Comparison of ENCODE assay signal across 22 mouse cellular contexts in the genomic region with DNA sequence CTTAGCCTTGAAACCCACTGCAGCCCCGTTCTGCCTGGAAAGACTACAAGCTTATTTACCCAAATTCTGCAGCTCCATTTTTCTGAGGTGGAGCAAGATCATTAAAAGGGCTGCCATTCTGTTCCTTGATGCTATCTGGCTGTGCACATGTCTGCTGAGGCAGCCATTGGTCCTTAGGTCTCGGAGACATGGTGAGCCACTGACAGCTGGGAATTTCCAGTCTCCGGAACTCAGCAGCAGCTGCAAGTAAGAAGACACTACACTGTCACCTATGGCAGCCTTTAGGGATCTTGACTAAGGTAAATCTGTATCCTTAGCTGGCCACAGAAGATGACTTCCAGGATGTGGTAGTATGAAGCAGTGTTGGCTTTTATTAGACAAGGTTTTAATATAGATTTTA.
DNase-seq lines count a peak whose midpoint lies in the region; ATAC-seq and TF ChIP-seq lines count a peak whose summit lies in the region.
"Had no signal": no experiment of that assay in that cellular context is flagged by ENCODE, and none has a peak within 500 bp of the region (broad histone marks: within the 10 kb centered on the region; RNA-seq: fewer than 3 reads in every experiment).

No protein-coding gene starts in this region.

- H3K9ac ChIP-seq in embryonic facial prominence, embryonic 14.5 days (ENCODE audit: low read depth, low read length): no peak overlapping the region
- H3K9ac ChIP-seq in heart, embryonic 11.5 days (ENCODE audit: low read depth, low read length): no peak overlapping the region
- H3K9ac ChIP-seq in liver, embryonic 11.5 days (ENCODE audit: low read depth, low read length): no peak overlapping the region

- WGBS in embryonic facial prominence, embryonic 14.5 days: 75% methylated on average over 3 of the region's 3 CpGs
- WGBS in embryonic facial prominence, embryonic 10.5 days: 75% methylated on average over 3 of the region's 3 CpGs
- WGBS in heart, embryonic 11.5 days (ENCODE audit: insufficient replicate concordance): 62% methylated on average over 3 of the region's 3 CpGs
- WGBS in liver, embryonic 11.5 days: 74% methylated on average over 3 of the region's 3 CpGs

- peak; percentile 35 for DNase-seq in embryonic facial prominence, embryonic 14.5 days (ENCODE audit: low spot score)
- no peak for DNase-seq in embryonic facial prominence, embryonic 10.5 days (ENCODE audit: low spot score)
- no peak for DNase-seq in liver, embryonic 11.5 days (ENCODE audit: low spot score)
- DNase-seq: adrenal gland, adult 2 months; adrenal gland, adult 8-10 months; adrenal gland, postnatal 10 days; adrenal gland, postnatal 14 days; adrenal gland, postnatal 25 days; adrenal gland, postnatal 36 days; B cell, adult 2 months; cerebellum, adult 11 months; cerebellum, adult 11-12 months; cerebellum, adult 18-20 months; cerebellum, adult 2 months had no signal

- H3K9me3 ChIP-seq in embryonic facial prominence, embryonic 14.5 days (ENCODE audit: control insufficient read depth, low read length): no peaks in the 10 kb centered on the region
- H3K9me3 ChIP-seq in embryonic facial prominence, embryonic 10.5 days: no peaks in the 10 kb centered on the region
- H3K9me3 ChIP-seq in heart, embryonic 11.5 days (replicated peaks; ENCODE audit: control insufficient read depth, low read length): no peaks in the 10 kb centered on the region
- H3K9me3 ChIP-seq in liver, embryonic 11.5 days (ENCODE audit: control insufficient read depth, low read length): no peaks in the 10 kb centered on the region
- H3K9me3 ChIP-seq: G1E had no signal

- no peak overlapping the region for H3ac ChIP-seq in C2C12 (ENCODE audit: control insufficient read depth, insufficient read length, low read depth)
- no peak overlapping the region for H3ac ChIP-seq in myocyte (ENCODE audit: control insufficient read depth, insufficient read length)

- no peak for TF ChIP-seq CTCF in C2C12 (IDR thresholded peaks at IDR 0.05; ENCODE audit: control insufficient read depth, insufficient read depth, insufficient read length)

- H3K4me2 ChIP-seq in embryonic facial prominence, embryonic 14.5 days (ENCODE audit: low read depth, low read length): no peak overlapping the region
- H3K4me2 ChIP-seq in myocyte (ENCODE audit: low read depth): no peak overlapping the region
- no peak overlapping the region for H3K4me2 ChIP-seq in heart, embryonic 11.5 days
- H3K4me2 ChIP-seq in liver, embryonic 11.5 days: no peak overlapping the region

- no peak for ATAC-seq in embryonic facial prominence, embryonic 14.5 days (ENCODE audit: low read depth)
- ATAC-seq in heart, embryonic 11.5 days (replicated peaks; ENCODE audit: insufficient number of reproducible peaks, low FRiP score, low TSS enrichment): no peak
- no peak for ATAC-seq in liver, embryonic 11.5 days (replicated peaks; ENCODE audit: low FRiP score)
- ATAC-seq: activated CD4-positive, CD25-positive, alpha-beta regulatory T cell, adult 4 months; CD4-positive, CD25-positive, alpha-beta regulatory T cell, adult 4 months; Patski had no signal

- no peak for TF ChIP-seq POLR2A in myocyte (IDR thresholded peaks at IDR 0.05; ENCODE audit: insufficient read length, low read depth)

- no peak overlapping the region for H3K4me3 ChIP-seq in embryonic facial prominence, embryonic 14.5 days (ENCODE audit: low read depth, low read length)
- H3K4me3 ChIP-seq in embryonic facial prominence, embryonic 10.5 days: no peak overlapping the region
- H3K4me3 ChIP-seq in C2C12 (ENCODE audit: insufficient read depth, poor library complexity, severe bottlenecking): no peak overlapping the region
- H3K4me3 ChIP-seq in myocyte: no peak overlapping the region
- no peak overlapping the region for H3K4me3 ChIP-seq in heart, embryonic 11.5 days (ENCODE audit: low read depth, low read length)
- no peak overlapping the region for H3K4me3 ChIP-seq in liver, embryonic 11.5 days (ENCODE audit: low read depth, low read length)

- H3K79me2 ChIP-seq in C2C12 (ENCODE audit: control insufficient read depth, insufficient read depth): no peaks in the 10 kb centered on the region
- H3K79me2 ChIP-seq in myocyte (ENCODE audit: control insufficient read depth, insufficient read depth): no peaks in the 10 kb centered on the region

- H3K27me3 ChIP-seq in embryonic facial prominence, embryonic 14.5 days (replicated peaks; ENCODE audit: control insufficient read depth, insufficient read depth, low read length): no peaks in the 10 kb centered on the region
- 0 out of 2 replicates have a peak, but pooled peaks cover 20% of the 10 kb centered on the region for H3K27me3 ChIP-seq in embryonic facial prominence, embryonic 10.5 days (replicated peaks; ENCODE audit: low read depth, poor library complexity, severe bottlenecking)
- H3K27me3 ChIP-seq in C2C12 (ENCODE audit: control insufficient read depth, insufficient read depth, insufficient read length) (no peaks in the 10 kb centered on the region), myocyte (ENCODE audit: control insufficient read depth, insufficient read depth, insufficient read length) (no peaks in the 10 kb centered on the region)
- no peaks in the 10 kb centered on the region for H3K27me3 ChIP-seq in heart, embryonic 11.5 days (ENCODE audit: control insufficient read depth, insufficient read depth, low read length)
- no peaks in the 10 kb centered on the region for H3K27me3 ChIP-seq in liver, embryonic 11.5 days (replicated peaks; ENCODE audit: control insufficient read depth, insufficient read depth, low read length)
- H3K27me3 ChIP-seq: CH12.LX, Patski had no signal

- no peaks in the 10 kb centered on the region for H3K79me3 ChIP-seq in C2C12 (ENCODE audit: low read depth)

- no peak overlapping the region for H3K27ac ChIP-seq in embryonic facial prominence, embryonic 14.5 days (replicated peaks; ENCODE audit: low read depth, low read length)
- no peak overlapping the region for H3K27ac ChIP-seq in embryonic facial prominence, embryonic 10.5 days (replicated peaks)
- H3K27ac ChIP-seq in heart, embryonic 11.5 days (ENCODE audit: low read depth, low read length): no peak overlapping the region
- H3K27ac ChIP-seq in liver, embryonic 11.5 days (ENCODE audit: low read depth, low read length): no peak overlapping the region

- H3K4me1 ChIP-seq in embryonic facial prominence, embryonic 14.5 days (ENCODE audit: control insufficient read depth, insufficient read depth, low read length): peaks cover 4% of the 10 kb centered on the region; the same call in 1 of the 2 replicates
- peaks cover 18% of the 10 kb centered on the region for H3K4me1 ChIP-seq in embryonic facial prominence, embryonic 10.5 days
- H3K4me1 ChIP-seq in heart, embryonic 11.5 days (ENCODE audit: control insufficient read depth, insufficient read depth, low read length): peaks cover 8% of the 10 kb centered on the region; the same call in 1 of the 2 replicates
- 0 out of 2 replicates have a peak, but pooled peaks cover 4% of the 10 kb centered on the region for H3K4me1 ChIP-seq in liver, embryonic 11.5 days (replicated peaks; ENCODE audit: control insufficient read depth, insufficient read depth, low read length)

- H3K36me3 ChIP-seq in embryonic facial prominence, embryonic 14.5 days (ENCODE audit: control insufficient read depth, insufficient read depth, low read length): no peaks in the 10 kb centered on the region
- H3K36me3 ChIP-seq in embryonic facial prominence, embryonic 10.5 days (replicated peaks): no peaks in the 10 kb centered on the region
- no peaks in the 10 kb centered on the region for H3K36me3 ChIP-seq in C2C12 (ENCODE audit: control insufficient read depth, insufficient read depth)
- H3K36me3 ChIP-seq in myocyte (ENCODE audit: control insufficient read depth, insufficient read depth): no peaks in the 10 kb centered on the region
- H3K36me3 ChIP-seq in heart, embryonic 11.5 days (ENCODE audit: control insufficient read depth, insufficient read depth, low read length): no peaks in the 10 kb centered on the region
- H3K36me3 ChIP-seq in liver, embryonic 11.5 days (ENCODE audit: control insufficient read depth, insufficient read depth, low read length): no peaks in the 10 kb centered on the region
- H3K36me3 ChIP-seq: G1E had no signal

TF ChIP-seq in C2C12, 6 proteins besides CTCF, POLR2A, EP300 and RAD21:
- TF ChIP-seq CEBPB (IDR thresholded peaks at IDR 0.05; ENCODE audit: low read depth) (no peak), FOSL1 (IDR thresholded peaks at IDR 0.05; ENCODE audit: insufficient read depth, low read length, poor library complexity, severe bottlenecking) (no peak), MYOD1 (IDR thresholded peaks at IDR 0.05; ENCODE audit: control insufficient read depth, insufficient read length, low read depth) (peak; percentile 41), MAX (IDR thresholded peaks at IDR 0.05) (no peak)

TF ChIP-seq in myocyte, 11 proteins besides CTCF, POLR2A, EP300 and RAD21:
- no peak for TF ChIP-seq MAX (IDR thresholded peaks at IDR 0.05; ENCODE audit: low read depth)
- peak; percentile 54 to 97 (median 85) for TF ChIP-seq MYOD1 (IDR thresholded peaks at IDR 0.05; ENCODE audit: control insufficient read depth in 1 of 3, insufficient read length in 2 of 3, low read depth in 2 of 3)
- no peak for TF ChIP-seq SRF (IDR thresholded peaks at IDR 0.05; ENCODE audit: control insufficient read depth, insufficient read length, low read depth)
- TF ChIP-seq USF1 (IDR thresholded peaks at IDR 0.05; ENCODE audit: low read depth): no peak
- TF ChIP-seq TCF3 (IDR thresholded peaks at IDR 0.05; ENCODE audit: insufficient read length, low read depth): peak; percentile 39
- TF ChIP-seq E2F4 (IDR thresholded peaks at IDR 0.05; ENCODE audit: insufficient read depth): no peak
- TF ChIP-seq MYOG (IDR thresholded peaks at IDR 0.05; ENCODE audit: control insufficient read depth in 1 of 3, insufficient read depth in 1 of 3, insufficient read length in 2 of 3, low read depth in 2 of 3): peak; percentile 72 to 91 (median 90)
- TF ChIP-seq CEBPB (IDR thresholded peaks at IDR 0.05; ENCODE audit: insufficient read depth, poor library complexity, severe bottlenecking): no peak
- TF ChIP-seq POLR2AphosphoS2 (IDR thresholded peaks at IDR 0.05; ENCODE audit: insufficient read length, low read depth): no peak
- no peak for TF ChIP-seq REST (IDR thresholded peaks at IDR 0.05; ENCODE audit: insufficient read depth, insufficient read length)
- TF ChIP-seq TCF12 (IDR thresholded peaks at IDR 0.05; ENCODE audit: insufficient read depth, poor library complexity, severe bottlenecking): peak; percentile 74
